ENCODE assay signal across 25 mouse cellular contexts in genomic region chr11:70911323-70911722, GRCm38 (mm10).
"Had no signal": no experiment of that assay in that cellular context is flagged by ENCODE, and none has a peak within 500 bp of the region (broad histone marks: within the 10 kb centered on the region; RNA-seq: fewer than 3 reads in every experiment).

No protein-coding gene starts in this region.

- ATAC-seq: midbrain, embryonic 15.5 days had no signal

- H3K4me2 ChIP-seq: kidney, embryonic 15.5 days; limb, embryonic 12.5 days; limb, embryonic 15.5 days; liver, embryonic 11.5 days; lung, embryonic 15.5 days; midbrain, embryonic 12.5 days; midbrain, embryonic 15.5 days; neural tube, embryonic 12.5 days; neural tube, embryonic 15.5 days had no signal

- H3K27me3 ChIP-seq: kidney, embryonic 15.5 days; limb, embryonic 12.5 days; limb, embryonic 15.5 days; lung, embryonic 15.5 days; midbrain, embryonic 12.5 days; midbrain, embryonic 15.5 days; neural tube, embryonic 12.5 days; neural tube, embryonic 15.5 days had no signal

- H3K9me3 ChIP-seq: kidney, embryonic 15.5 days; limb, embryonic 12.5 days; limb, embryonic 15.5 days; lung, embryonic 15.5 days; midbrain, embryonic 12.5 days; midbrain, embryonic 15.5 days; neural tube, embryonic 12.5 days; neural tube, embryonic 15.5 days had no signal

- H3K4me1 ChIP-seq: kidney, embryonic 15.5 days; limb, embryonic 12.5 days; limb, embryonic 15.5 days; lung, embryonic 15.5 days; midbrain, embryonic 12.5 days; midbrain, embryonic 15.5 days; neural tube, embryonic 12.5 days; neural tube, embryonic 15.5 days had no signal

- H3K9ac ChIP-seq: kidney, embryonic 15.5 days; limb, embryonic 12.5 days; limb, embryonic 15.5 days; liver, embryonic 14.5 days; lung, embryonic 15.5 days; midbrain, embryonic 12.5 days; midbrain, embryonic 15.5 days; neural tube, embryonic 12.5 days; neural tube, embryonic 15.5 days had no signal

- H3K4me3 ChIP-seq: kidney, embryonic 15.5 days; limb, embryonic 12.5 days; limb, embryonic 15.5 days; lung, embryonic 15.5 days; midbrain, embryonic 12.5 days; midbrain, embryonic 15.5 days; neural tube, embryonic 12.5 days; neural tube, embryonic 15.5 days had no signal

- DNase-seq: kidney, adult 8-10 months; kidney, postnatal 10 days; kidney, postnatal 36 days; left cerebral cortex, postnatal 4 days; lung, adult 18-20 months; lung, postnatal 10 days; lung, postnatal 36 days; right cerebral cortex, adult 18-20 months; right cerebral cortex, postnatal 14 days; right cerebral cortex, postnatal 4 days; spleen, adult 18-20 months; thymus, adult 2 months; thymus, postnatal 14 days; thymus, postnatal 4 days had no signal

- H3K27ac ChIP-seq: kidney, embryonic 15.5 days; limb, embryonic 12.5 days; limb, embryonic 15.5 days; liver, embryonic 14.5 days; lung, embryonic 15.5 days; midbrain, embryonic 12.5 days; midbrain, embryonic 15.5 days; neural tube, embryonic 12.5 days; neural tube, embryonic 15.5 days; stomach, postnatal 0 days had no signal
